Comparison of ENCODE assay signal across 7 mouse cellular contexts in the genomic region with DNA sequence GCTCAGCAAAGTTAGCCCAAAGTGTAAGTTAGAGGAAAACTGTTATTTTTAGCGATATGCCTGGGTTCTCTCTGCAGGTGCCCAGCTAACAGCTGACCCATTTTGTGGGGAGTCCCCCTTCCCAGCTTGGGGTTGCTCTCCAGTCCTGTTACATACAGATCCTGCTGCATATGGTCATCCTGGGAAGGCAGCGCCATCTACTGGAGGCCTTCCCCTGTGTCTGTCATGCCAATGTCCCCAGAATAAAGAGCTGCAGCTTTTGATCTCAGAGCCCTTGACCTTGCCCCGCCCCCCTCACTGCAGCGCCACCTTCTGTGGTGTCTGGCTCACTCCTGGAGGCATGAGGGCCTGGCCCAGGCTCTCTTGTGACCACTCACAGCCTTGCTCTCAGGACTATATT. TPM values are rescaled to one million over a fixed set of nuclear protein-coding genes. Genes with fewer than 3 reads are reported as not detected.
A peak's percentile ranks its signal among the peaks of the same experiment; 100 is the strongest.
DNase-seq lines count a peak whose midpoint lies in the region; ATAC-seq and TF ChIP-seq lines count a peak whose summit lies in the region.

No protein-coding gene starts in this region.

- DNase-seq in A20 (ENCODE audit: low read depth, low spot score): peak; percentile 76
- peak; percentile 76 for DNase-seq in CH12.LX (ENCODE audit: extremely low read depth)
- peak; percentile 60 for DNase-seq in c-Kit-positive CD71-negative TER-119-negative erythroid progenitor cells, embryonic 14.5 days (ENCODE audit: low read depth)
- DNase-seq in forebrain, embryonic 14.5 days (ENCODE audit: low spot score): peak; percentile 61
- DNase-seq in liver, embryonic 14.5 days (ENCODE audit: low read depth in 3 of 3, low spot score in 3 of 3): peak; percentile 50 to 56 (median 53)
- peak; percentile 59 for DNase-seq in retina, postnatal 7 days (ENCODE audit: low read depth, low spot score)

- H3K4me3 ChIP-seq in CH12.LX (replicated peaks in 1 of 3; ENCODE audit: low read depth in 2 of 3, low read length in 2 of 3, poor library complexity in 1 of 3): no peak overlapping the region
- H3K4me3 ChIP-seq in forebrain, embryonic 14.5 days (ENCODE audit: low read depth, low read length): no peak overlapping the region
- H3K4me3 ChIP-seq in kidney, embryonic 16.5 days (ENCODE audit: low read length): no peak overlapping the region
- no peak overlapping the region for H3K4me3 ChIP-seq in liver, embryonic 14.5 days (ENCODE audit: insufficient read depth in 1 of 2, low read depth in 2 of 2, low read length in 2 of 2)

- ATAC-seq in forebrain, embryonic 14.5 days: 0 out of 2 replicates have a peak, but pooled peaks have one; percentile 50
- 0 out of 2 replicates have a peak, but pooled peaks have one; percentile 32 for ATAC-seq in kidney, embryonic 16.5 days (ENCODE audit: low FRiP score, low TSS enrichment)
- peak; percentile 41; the same call in 1 of the 2 replicates for ATAC-seq in liver, embryonic 14.5 days (ENCODE audit: insufficient read depth)

- H3K4me2 ChIP-seq in CH12.LX (ENCODE audit: insufficient read depth, low read depth, poor library complexity, severe bottlenecking): no peak overlapping the region
- H3K4me2 ChIP-seq in forebrain, embryonic 14.5 days (ENCODE audit: low read length): no peak overlapping the region
- H3K4me2 ChIP-seq in kidney, embryonic 16.5 days (replicated peaks; ENCODE audit: low read depth, low read length): no peak overlapping the region
- H3K4me2 ChIP-seq in liver, embryonic 14.5 days (ENCODE audit: low read depth): no peak overlapping the region

- H3K27me3 ChIP-seq in CH12.LX (replicated peaks): peaks cover 63% of the 10 kb centered on the region
- H3K27me3 ChIP-seq in forebrain, embryonic 14.5 days (replicated peaks; ENCODE audit: control insufficient read depth, insufficient read depth, low read length): no peaks in the 10 kb centered on the region
- no peaks in the 10 kb centered on the region for H3K27me3 ChIP-seq in kidney, embryonic 16.5 days (ENCODE audit: insufficient read depth, low read length)
- no peaks in the 10 kb centered on the region for H3K27me3 ChIP-seq in liver, embryonic 14.5 days (ENCODE audit: control insufficient read depth, insufficient read depth, low read length)

- H3K9me3 ChIP-seq in CH12.LX (replicated peaks; ENCODE audit: low read length): no peaks in the 10 kb centered on the region
- no peaks in the 10 kb centered on the region for H3K9me3 ChIP-seq in forebrain, embryonic 14.5 days (replicated peaks; ENCODE audit: control insufficient read depth, low read length)
- no peaks in the 10 kb centered on the region for H3K9me3 ChIP-seq in kidney, embryonic 16.5 days (ENCODE audit: low read length)
- no peaks in the 10 kb centered on the region for H3K9me3 ChIP-seq in liver, embryonic 14.5 days (ENCODE audit: control insufficient read depth, low read length)

- H3K36me3 ChIP-seq in CH12.LX (replicated peaks in 1 of 2; ENCODE audit: control insufficient read depth in 1 of 2, insufficient read depth in 1 of 2, low read length in 1 of 2): peaks cover 0 to 6% of the 10 kb centered on the region in 2 experiments
- 0 out of 2 replicates have a peak, but pooled peaks cover 3% of the 10 kb centered on the region for H3K36me3 ChIP-seq in forebrain, embryonic 14.5 days (ENCODE audit: control insufficient read depth, insufficient read depth, low read length)
- peaks cover 70% of the 10 kb centered on the region for H3K36me3 ChIP-seq in kidney, embryonic 16.5 days (ENCODE audit: insufficient read depth, low read length)
- H3K36me3 ChIP-seq in liver, embryonic 14.5 days (replicated peaks; ENCODE audit: control insufficient read depth, insufficient read depth, low read depth): no peaks in the 10 kb centered on the region; the same call in 1 of the 2 replicates

- no peak for TF ChIP-seq EP300 in CH12.LX (IDR thresholded peaks at IDR 0.05; ENCODE audit: low read length)
- TF ChIP-seq EP300 in liver, embryonic 14.5 days (IDR thresholded peaks at IDR 0.05; ENCODE audit: low read depth): no peak

- 48% methylated on average over 4 of the region's 4 CpGs for WGBS in forebrain, embryonic 14.5 days
- 40% methylated on average over 4 of the region's 4 CpGs for WGBS in kidney, embryonic 16.5 days
- 30% methylated on average over 4 of the region's 4 CpGs for WGBS in liver, embryonic 14.5 days (ENCODE audit: insufficient replicate concordance)

- peak; percentile 61 to 91 for TF ChIP-seq CTCF in CH12.LX (conservative IDR thresholded peaks at IDR 0.05 in 1 of 2, IDR thresholded peaks at IDR 0.05 in 1 of 2; ENCODE audit: low read depth in 2 of 2, low read length in 2 of 2)
- TF ChIP-seq CTCF in liver, embryonic 14.5 days (IDR thresholded peaks at IDR 0.05; ENCODE audit: low read depth): peak; percentile 88

- no peak overlapping the region for H3K27ac ChIP-seq in CH12.LX (ENCODE audit: insufficient read depth, low read depth)
- H3K27ac ChIP-seq in forebrain, embryonic 14.5 days (ENCODE audit: low read depth, low read length): no peak overlapping the region
- no peak overlapping the region for H3K27ac ChIP-seq in kidney, embryonic 16.5 days (ENCODE audit: low read length)
- no peak overlapping the region for H3K27ac ChIP-seq in liver, embryonic 14.5 days

- in situ Hi-C loops in CH12.LX (cut with MboI; ENCODE audit: low pct_ligation_motif_present, low pct_unique_long_range_greater_than_20kb, low sequenced_read_pairs): loop anchor here (5.0 to 10.0 kb wide), 2 partner anchors 45 to 233 kb away; no protein-coding TSS in a partner anchor

- TF ChIP-seq RAD21 in CH12.LX (IDR thresholded peaks at IDR 0.05; ENCODE audit: low read depth, low read length): peak; percentile 87

- no peaks in the 10 kb centered on the region for H3K79me2 ChIP-seq in CH12.LX (replicated peaks; ENCODE audit: control insufficient read depth, extremely low read depth, insufficient read depth, poor library complexity, severe bottlenecking)

- dilution Hi-C loops in CH12.LX (cut with MboI; ENCODE audit: extremely low pct_ligation_motif_present, extremely low pct_unique_long_range_greater_than_20kb, low sequenced_read_pairs): no loop called here

- TF ChIP-seq POLR2A in CH12.LX (IDR thresholded peaks at IDR 0.05; ENCODE audit: low read depth, low read length): no peak

- H3K9ac ChIP-seq in CH12.LX (ENCODE audit: insufficient read depth, low read depth): no peak overlapping the region
- H3K9ac ChIP-seq in forebrain, embryonic 14.5 days (ENCODE audit: low read length): no peak overlapping the region
- H3K9ac ChIP-seq in kidney, embryonic 16.5 days (replicated peaks; ENCODE audit: low read length): no peak overlapping the region
- no peak overlapping the region for H3K9ac ChIP-seq in liver, embryonic 14.5 days (replicated peaks)

- peaks cover 0 to 5% of the 10 kb centered on the region in 2 experiments; a peak in 2 of 4 replicates for H3K4me1 ChIP-seq in CH12.LX (ENCODE audit: control insufficient read depth in 1 of 2, insufficient read depth in 2 of 2)
- no peaks in the 10 kb centered on the region for H3K4me1 ChIP-seq in forebrain, embryonic 14.5 days (ENCODE audit: control insufficient read depth, insufficient read depth, low read length)
- no peaks in the 10 kb centered on the region for H3K4me1 ChIP-seq in kidney, embryonic 16.5 days (ENCODE audit: insufficient read depth, low read length)
- H3K4me1 ChIP-seq in liver, embryonic 14.5 days (replicated peaks; ENCODE audit: control insufficient read depth in 2 of 2, insufficient read depth in 2 of 2, low read length in 1 of 2): peaks cover 11 to 16% of the 10 kb centered on the region in 2 experiments

TF ChIP-seq in CH12.LX, 34 proteins besides CTCF, POLR2A, EP300 and RAD21:
- TF ChIP-seq SMC3 (IDR thresholded peaks at IDR 0.05; ENCODE audit: low read depth, low read length): peak; percentile 79
- peak; percentile 49; the same call in 1 of the 2 replicates for TF ChIP-seq MEF2A (IDR thresholded peaks at IDR 0.05; ENCODE audit: borderline replicate concordance, low read depth, low read length)
- no peak for TF ChIP-seq ELF1 (IDR thresholded peaks at IDR 0.05; ENCODE audit: low read depth, low read length)
- no peak for TF ChIP-seq UBTF (IDR thresholded peaks at IDR 0.05; ENCODE audit: low read depth, low read length)
- TF ChIP-seq USF2 (conservative IDR thresholded peaks at IDR 0.05; ENCODE audit: low read depth, low read length): no peak
- TF ChIP-seq POLR2AphosphoS2 (IDR thresholded peaks at IDR 0.05; ENCODE audit: low read depth, low read length): no peak
- 0 out of 2 replicates have a peak, but pooled peaks have one; percentile 26 for TF ChIP-seq ETS1 (conservative IDR thresholded peaks at IDR 0.05; ENCODE audit: low read depth, low read length)
- peak; percentile 32; the same call in 1 of the 2 replicates for TF ChIP-seq BHLHE40 (IDR thresholded peaks at IDR 0.05; ENCODE audit: low read depth, low read length)
- TF ChIP-seq IRF4 (IDR thresholded peaks at IDR 0.05; ENCODE audit: low read depth, low read length): 0 out of 2 replicates have a peak, but pooled peaks have one; percentile 43
- TF ChIP-seq ZC3H11A (IDR thresholded peaks at IDR 0.05; ENCODE audit: low read depth, low read length): peak; percentile 32
- no peak for TF ChIP-seq NRF1 (IDR thresholded peaks at IDR 0.05; ENCODE audit: low read depth, low read length)
- 0 out of 2 replicates have a peak, but pooled peaks have one; percentile 27 for TF ChIP-seq TCF12 (IDR thresholded peaks at IDR 0.05; ENCODE audit: low read depth, low read length)
- no peak for TF ChIP-seq USF1 (IDR thresholded peaks at IDR 0.05; ENCODE audit: low read depth, low read length)
- peak; percentile 40; the same call in 1 of the 2 replicates for TF ChIP-seq CHD2 (IDR thresholded peaks at IDR 0.05; ENCODE audit: low read length)
- TF ChIP-seq PAX5 (IDR thresholded peaks at IDR 0.05; ENCODE audit: low read length): no peak
- no peak for TF ChIP-seq GABPA (IDR thresholded peaks at IDR 0.05; ENCODE audit: insufficient replicate concordance, low read depth, low read length)
TF ChIP-seq in CH12.LX: peak in this region for 8.

RNA-seq across cellular contexts. Expression of a gene that starts 38.0 kb away (rescaled TPM):
- total RNA-seq in CH12.LX (2012; rRNA removed) (50.2 and 54.4 TPM in 2 replicates), CH12.LX (2014; rRNA removed) (36.0 and 40.1 TPM in 2 replicates)
- polyA plus RNA-seq in CH12.LX (2012; ENCODE audit: insufficient read length, low read depth): 53.3 and 59.8 TPM in 2 replicates
- polyA plus RNA-seq in forebrain, embryonic 14.5 days (2014; fragmentation: Nextera tagmentation; extraction: Ambion mirVana): 33.1 and 38.0 TPM in 2 replicates
- 58.4 and 60.3 TPM in 2 replicates for polyA plus RNA-seq in kidney, embryonic 16.5 days (2015; fragmentation: Nextera tagmentation; extraction: Ambion mirVana)
- polyA plus RNA-seq in liver, embryonic 14.5 days (2012; rRNA removed): 18.6 and 19.3 TPM in 2 replicates
- polyA plus RNA-seq in liver, embryonic 14.5 days (2014; fragmentation: Nextera tagmentation; extraction: Ambion mirVana): 13.6 and 19.2 TPM in 2 replicates
